ENCODE assay signal across 9 mouse cellular contexts in the genomic region with DNA sequence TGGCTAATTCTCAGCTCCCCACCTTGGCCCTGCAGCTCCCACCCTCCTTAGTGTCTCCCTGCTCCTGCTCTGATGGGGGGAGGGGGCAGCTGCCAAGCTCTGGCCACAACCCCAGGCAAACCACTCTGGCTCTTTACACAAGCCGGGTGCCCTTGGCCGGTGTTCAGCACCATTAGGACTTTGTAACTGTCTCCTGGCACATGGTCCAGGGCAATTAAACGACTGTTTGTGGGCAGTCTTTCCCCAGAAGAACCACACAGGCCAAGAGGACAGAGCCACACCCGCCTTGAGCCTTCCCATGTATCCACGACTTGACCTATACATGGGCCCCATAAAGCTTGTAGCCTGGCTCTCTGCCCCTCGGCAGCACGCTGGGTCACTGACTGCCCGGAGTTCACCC. TPM values are rescaled to one million over a fixed set of nuclear protein-coding genes. Genes with fewer than 3 reads are reported as not detected.
DNase-seq lines count a peak whose midpoint lies in the region; ATAC-seq and TF ChIP-seq lines count a peak whose summit lies in the region.
"Had no signal": no experiment of that assay in that cellular context is flagged by ENCODE, and none has a peak within 500 bp of the region (broad histone marks: within the 10 kb centered on the region; RNA-seq: fewer than 3 reads in every experiment).

No protein-coding gene starts in this region.

- no peaks in the 10 kb centered on the region for H3K36me3 ChIP-seq in liver, adult 2 months (ENCODE audit: control insufficient read depth, insufficient read depth, low read length)
- H3K36me3 ChIP-seq: hindbrain, embryonic 10.5 days had no signal

- peaks cover 18% of the 10 kb centered on the region for H3K4me1 ChIP-seq in liver, adult 2 months (ENCODE audit: control insufficient read depth, insufficient read depth, low read length)

- TF ChIP-seq CTCF in liver, adult 2 months (IDR thresholded peaks at IDR 0.05; ENCODE audit: low read depth, low read length): no peak

- H3K27me3 ChIP-seq in liver, adult 2 months (ENCODE audit: control insufficient read depth, insufficient read depth, low read length): no peaks in the 10 kb centered on the region

- ATAC-seq in erythroblast, adult 5-6 weeks (replicated peaks; ENCODE audit: low FRiP score, poor library complexity, severe bottlenecking): no peak

- WGBS in liver, adult 2 months: 16% methylated on average over 8 of the region's 8 CpGs

- DNase-seq in liver, adult 2 months (ENCODE audit: extremely low read depth, low read depth, low spot score): peak; percentile 92
- no peak for DNase-seq in liver
- peak; percentile 76 for DNase-seq in adrenal gland, postnatal 10 days
- peak; percentile 61 for DNase-seq in gastrocnemius, postnatal 25 days
- peak; percentile 86 to 92 for DNase-seq in kidney, postnatal 25 days
- no peak for DNase-seq in left cerebral cortex, adult 8-10 months (ENCODE audit: low spot score in 2 of 2)
- DNase-seq: right cerebral cortex, postnatal 14 days had no signal

- H3K4me3 ChIP-seq in liver, adult 2 months (ENCODE audit: insufficient read depth, low read depth, low read length): no peak overlapping the region
- H3K4me3 ChIP-seq: hindbrain, embryonic 10.5 days had no signal

- H3K27ac ChIP-seq in liver, adult 2 months (replicated peaks; ENCODE audit: insufficient read depth, low read depth, low read length): no peak overlapping the region; the same call in 1 of the 2 replicates
- H3K27ac ChIP-seq: hindbrain, embryonic 10.5 days had no signal

- no peak for TF ChIP-seq POLR2A in liver, adult 2 months (IDR thresholded peaks at IDR 0.05; ENCODE audit: extremely low read depth, insufficient read depth, low read length)

- H3K79me2 ChIP-seq in liver, adult 2 months (ENCODE audit: control insufficient read depth, insufficient read depth, low read length): no peaks in the 10 kb centered on the region

- H3K9ac ChIP-seq in liver, adult 2 months (ENCODE audit: low read depth, low read length): no peak overlapping the region

RNA-seq across cellular contexts. Expression of a gene that starts 10.3 kb away (rescaled TPM):
- 0.37 and 0.40 TPM in 2 replicates for total RNA-seq in liver, adult 2 months (2014; rRNA removed)
- 0.54 and 0.87 TPM in 2 replicates for polyA plus RNA-seq in liver, adult 2 months (2012; rRNA removed)
- total RNA-seq in adrenal gland, postnatal 10 days (2021): 1 to 10 TPM; 3.2 to 5.4 TPM
- 10 to 100 TPM; 15.1 to 15.9 TPM for total RNA-seq in gastrocnemius, postnatal 25 days (2021)
- total RNA-seq in left cerebral cortex, adult 8-10 months (2022): 10 to 100 TPM in 1 of 4 experiments, 1 to 10 TPM in 3; 6.9 to 15.6 (median 8.9) TPM
- 9.6 and 16.9 TPM in 2 replicates for total RNA-seq in erythroblast, adult 5-6 weeks (2015; ENCODE audit: low replicate concordance)
- 19.7 and 23.0 TPM in 2 replicates for total RNA-seq in erythroblast, adult 5-6 weeks (2017; ENCODE audit: low replicate concordance)

RNA-seq across cellular contexts. Expression of a gene that starts 20.9 kb away (rescaled TPM):
- 0.34 and 0.37 TPM in 2 replicates for total RNA-seq in liver, adult 2 months (2014; rRNA removed)
- 1.3 and 2.3 TPM in 2 replicates for polyA plus RNA-seq in liver, adult 2 months (2012; rRNA removed)
- total RNA-seq in adrenal gland, postnatal 10 days (2021): 1 to 10 TPM; 3.9 to 8.6 TPM
- 10 to 100 TPM; 90.9 to 97.0 TPM for total RNA-seq in gastrocnemius, postnatal 25 days (2021)
- 10 to 100 TPM; 26.8 to 31.7 (median 28.8) TPM for total RNA-seq in left cerebral cortex, adult 8-10 months (2022)
- not detected in 2 replicates for total RNA-seq in erythroblast, adult 5-6 weeks (2015; ENCODE audit: low replicate concordance)
- total RNA-seq in erythroblast, adult 5-6 weeks (2017; ENCODE audit: low replicate concordance): 0.60 TPM in 1 of 2 replicates, not detected in the other

Comparison
In these comparisons a context has a peak if more than half of its experiments do, and no peak if none do; other contexts are left out.
1. DNase-seq: peak in liver, adult 2 months (single experiment), adrenal gland, postnatal 10 days (single experiment), gastrocnemius, postnatal 25 days (single experiment) and kidney, postnatal 25 days (2 of 2); none in liver (single experiment) and left cerebral cortex, adult 8-10 months (0 of 2).